Mouse (Mus musculus) fat pad, adult 2 months (tissue): Measurements from ENCODE around the gene Klhdc4.

ENCODE experiments used
- DNase-seq: peaks from one replicate; pipeline ENCODE4 v3.0.0-alpha.2; 2011; ENCODE audit warnings: low read depth, low spot score; ENCODE audit errors: extremely low read depth

Klhdc4 gene

GRCm38 (mm10) chr8:121760484-121760883 lies 68.9 kb downstream of the Klhdc4 start:
- no peak for DNase-seq

- no peak for DNase-seq
Measured at GRCm38 (mm10) chr8:121758470-121758869, 70.9 kb downstream of the Klhdc4 start.

- DNase-seq = no peak
Measured at GRCm38 (mm10) chr8:121751407-121751806, 78.0 kb downstream of the Klhdc4 start.

- no peak for DNase-seq
Measured at GRCm38 (mm10) chr8:121750512-121750911, 78.9 kb downstream of the Klhdc4 start.

GRCm38 (mm10) chr8:121749501-121749900 lies 79.9 kb downstream of the Klhdc4 start:
- DNase-seq = no peak
